In genomic region chr11:20332561-20333514, GRCm38 (mm10) we compare ENCODE assay signal across 8 mouse cellular contexts. TPM values are rescaled to one million over a fixed set of nuclear protein-coding genes. Genes with fewer than 3 reads are reported as not detected.
DNase-seq lines count a peak whose midpoint lies in the region; ATAC-seq lines count a peak whose summit lies in the region.

Gene Slc1a4, minus strand, starts transcription at chr11:20332713.

- H3K4me1 ChIP-seq in hindbrain, embryonic 15.5 days (replicated peaks), result peaks cover 43% of the 10 kb centered on the region

- peak; percentile 99 for ATAC-seq in hindbrain, embryonic 15.5 days (ENCODE audit: low FRiP score, low read depth)

- peak within 1 kb of the TSS; percentile 64 for H3K4me3 ChIP-seq in hindbrain, embryonic 15.5 days

- peak within 1 kb of the TSS; percentile 96 for H3K27ac ChIP-seq in hindbrain, embryonic 15.5 days (replicated peaks)

- WGBS in hindbrain, embryonic 15.5 days, result under 1% methylated on average over 48 of the region's 48 CpGs

- H3K27me3 ChIP-seq in hindbrain, embryonic 15.5 days, result no peaks in the 10 kb centered on the region

- no peaks in the 10 kb centered on the region for H3K9me3 ChIP-seq in hindbrain, embryonic 15.5 days

- peak within 1 kb of the TSS; percentile 87 for H3K9ac ChIP-seq in hindbrain, embryonic 15.5 days

- H3K4me2 ChIP-seq in hindbrain, embryonic 15.5 days, result peak within 1 kb of the TSS; percentile 71

- no peaks in the 10 kb centered on the region for H3K36me3 ChIP-seq in hindbrain, embryonic 15.5 days

- peak; percentile 91 for DNase-seq in T-cell, adult 2 months (ENCODE audit: low spot score)
- peak; percentile 86 to 90 for DNase-seq in cerebellum, postnatal 36 days
- peak; percentile 91 to 94 for DNase-seq in frontal cortex, postnatal 36 days (ENCODE audit: low spot score in 2 of 2)
- DNase-seq in left cerebral cortex, adult 11 months (ENCODE audit: low spot score), result peak; percentile 91
- peak; percentile 93 to 98 for DNase-seq in lung, postnatal 4 days
- DNase-seq in retina, postnatal 7 days (ENCODE audit: low read depth, low spot score), result peak; percentile 96
- DNase-seq in urinary bladder, adult 2 months (ENCODE audit: low spot score), result peak; percentile 82

RNA-seq across cellular contexts. Expression of gene Slc1a4, which starts in this region (rescaled TPM):
- polyA plus RNA-seq in hindbrain, embryonic 15.5 days (2015; fragmentation: Nextera tagmentation; extraction: Ambion mirVana), result 65.5 and 65.6 TPM in 2 replicates
- polyA plus RNA-seq in urinary bladder, adult 2 months (2012; rRNA removed), result 2.9 and 4.5 TPM in 2 replicates

Comparison
In these comparisons a context has a peak if more than half of its experiments do, and no peak if none do; other contexts are left out.
1. Peak in every context shown above with its lines: DNase-seq, ATAC-seq, H3K4me3 ChIP-seq and H3K27ac ChIP-seq.
2. RNA of gene Slc1a4 (polyA plus RNA-seq): 65.5 to 65.6 TPM in hindbrain, embryonic 15.5 days; 2.9 to 4.5 TPM in urinary bladder, adult 2 months; every median in the first group is over 10 times any median in the second.